Mouse (Mus musculus) retina, postnatal 1 day (tissue): ENCODE measurements at regions not wholly inside any gene's neighbourhood (a gene's known extent, or its start where the extent isn't known, plus 50 kb on each side); places are given as distances from the start of the nearest gene placed in this dataset.

Experiments
- DNase-seq: peaks from one replicate; pipeline ENCODE4 v3.0.0-alpha.2; 2012

GRCm38 (mm10) chr14:36819826-36820225 is 148.8 kb downstream of the Ccser2 start:
- peak; percentile 16 for DNase-seq

DNA sequence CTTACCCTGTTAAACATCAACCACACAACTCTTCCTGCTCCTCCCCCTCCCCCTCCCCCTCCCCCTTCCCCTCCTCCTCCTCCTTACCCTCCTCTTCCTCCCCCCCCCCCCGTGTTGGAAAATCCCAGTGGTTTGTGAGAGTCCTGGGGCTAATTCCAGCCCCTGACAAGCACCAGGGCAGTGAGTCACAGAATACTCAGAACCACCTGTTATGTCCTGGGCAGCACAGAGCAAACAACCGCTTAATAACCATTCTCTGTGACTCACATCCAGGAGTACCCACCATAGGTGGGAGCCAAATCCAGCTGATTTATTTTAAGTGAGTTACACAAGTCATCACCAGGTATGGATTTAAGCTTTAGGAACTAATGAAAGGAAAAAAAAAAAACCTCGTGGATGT is 166.2 kb downstream of the Ccser2 start:
- no peak for DNase-seq

DNA sequence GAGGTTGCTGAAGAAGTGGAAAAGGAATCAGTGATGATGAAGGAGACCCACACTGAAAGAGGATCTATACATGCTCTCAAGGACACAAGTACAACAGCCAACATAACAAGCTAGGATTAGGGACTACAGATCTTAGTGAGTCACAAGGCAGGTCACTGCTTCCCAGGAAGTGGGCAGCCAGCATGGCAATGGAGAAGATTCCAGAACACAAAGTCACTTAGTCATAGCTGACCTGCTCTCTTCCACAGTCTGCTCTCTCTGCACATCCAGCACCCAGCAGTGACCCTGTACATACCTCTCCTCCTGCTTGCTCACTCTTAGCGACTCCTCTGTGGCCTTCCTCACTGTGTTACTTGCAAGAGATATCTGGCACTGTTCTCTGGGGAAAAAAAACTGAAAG is 168.8 kb downstream of the Ccser2 start:
- no peak for DNase-seq

DNA sequence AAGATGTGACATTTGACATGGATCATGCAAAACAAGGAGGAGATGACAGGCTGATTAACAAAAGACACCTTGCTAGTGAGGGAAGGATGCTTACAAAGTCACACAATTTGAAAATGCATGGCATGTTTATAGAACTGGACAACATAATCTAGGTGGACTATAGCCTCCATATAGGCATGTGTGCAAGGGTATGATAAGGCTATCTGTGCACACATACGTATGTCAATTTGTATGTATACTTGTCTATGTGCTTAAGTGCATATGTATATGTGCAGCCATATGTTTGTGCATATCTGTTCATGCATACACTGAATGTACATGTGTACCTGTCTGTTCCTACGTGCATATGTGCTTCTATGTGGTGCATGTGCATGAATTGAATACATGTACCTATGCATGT is 186.7 kb downstream of the Ccser2 start:
- DNase-seq, result no peak

GRCm38 (mm10) chr14:36778956-36779355 is 189.6 kb downstream of the Ccser2 start:
- DNase-seq, result peak; percentile 43

DNA sequence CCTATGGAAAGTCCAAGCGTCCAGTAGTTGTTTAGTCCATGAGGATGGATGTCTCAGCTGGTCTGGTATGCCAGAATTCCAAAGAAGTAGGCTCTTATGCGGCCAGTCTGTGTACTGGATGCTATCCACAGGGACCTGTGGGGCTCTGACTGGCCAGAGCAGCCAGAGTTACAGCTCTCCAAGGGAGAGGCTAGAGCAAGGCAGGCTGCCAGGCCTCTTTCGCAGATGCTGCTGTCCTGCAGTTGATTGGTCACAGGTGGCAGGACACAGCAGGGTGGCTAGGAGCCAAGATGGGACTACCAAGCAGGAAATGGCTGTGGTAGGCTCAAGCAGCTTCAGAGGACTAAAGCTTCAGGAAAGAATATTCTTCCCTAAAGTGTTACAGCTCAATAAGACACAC is 194.2 kb downstream of the Ccser2 start:
- no peak for DNase-seq

- no peak for DNase-seq
Observed at GRCm38 (mm10) chr14:36764377-36764776, 204.2 kb downstream of the Ccser2 start.

DNA sequence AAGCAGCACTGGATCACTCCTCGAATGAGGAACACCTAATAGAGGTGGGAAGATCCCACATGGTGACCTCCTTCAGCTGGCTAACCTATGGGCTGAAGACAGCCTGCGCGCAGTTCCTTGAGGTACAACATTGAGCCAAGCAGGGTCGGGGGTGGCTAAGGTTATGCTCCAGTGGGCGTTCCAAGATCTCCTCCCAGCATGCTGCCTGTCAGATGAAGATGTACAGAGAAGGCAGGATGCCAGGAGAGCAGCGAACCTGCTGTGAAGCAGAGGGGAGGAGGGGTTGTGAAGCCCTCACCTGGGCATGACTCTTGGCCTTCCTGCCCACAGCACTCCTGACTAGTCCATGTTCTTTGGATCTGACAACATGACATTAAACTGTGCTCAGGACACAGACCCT is 212.5 kb downstream of the Ccser2 start:
- DNase-seq, result no peak

- no peak for DNase-seq
Observed at GRCm38 (mm10) chr14:36748130-36748883, 220.3 kb downstream of the Ccser2 start.

DNA sequence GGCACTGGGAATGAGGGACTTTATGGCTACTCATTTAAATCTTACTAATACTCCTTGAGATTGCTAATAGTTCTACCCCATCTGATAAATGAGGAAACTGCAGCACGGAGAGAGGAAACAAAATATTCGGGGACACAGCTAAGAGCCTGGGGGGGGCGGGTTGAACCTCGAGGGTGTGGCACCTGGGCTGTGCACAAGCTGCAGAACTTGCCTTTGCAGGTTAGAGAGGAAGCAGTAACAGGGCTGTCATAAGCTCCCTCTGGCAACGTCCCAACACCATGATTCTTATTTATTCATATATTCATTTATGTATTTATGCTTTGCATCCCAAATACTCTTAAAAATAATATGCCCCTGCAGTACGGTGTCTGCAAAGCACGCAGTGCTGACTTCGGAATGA is 237.5 kb downstream of the Ccser2 start:
- no peak for DNase-seq

- no peak for DNase-seq
Observed at GRCm38 (mm10) chr14:36726092-36726491, 242.5 kb downstream of the Ccser2 start.

- no peak for DNase-seq
Observed at GRCm38 (mm10) chr14:36715684-36716083, 252.9 kb downstream of the Ccser2 start.

- no peak for DNase-seq
Observed at GRCm38 (mm10) chr14:36696993-36697392, 271.6 kb downstream of the Ccser2 start.

DNA sequence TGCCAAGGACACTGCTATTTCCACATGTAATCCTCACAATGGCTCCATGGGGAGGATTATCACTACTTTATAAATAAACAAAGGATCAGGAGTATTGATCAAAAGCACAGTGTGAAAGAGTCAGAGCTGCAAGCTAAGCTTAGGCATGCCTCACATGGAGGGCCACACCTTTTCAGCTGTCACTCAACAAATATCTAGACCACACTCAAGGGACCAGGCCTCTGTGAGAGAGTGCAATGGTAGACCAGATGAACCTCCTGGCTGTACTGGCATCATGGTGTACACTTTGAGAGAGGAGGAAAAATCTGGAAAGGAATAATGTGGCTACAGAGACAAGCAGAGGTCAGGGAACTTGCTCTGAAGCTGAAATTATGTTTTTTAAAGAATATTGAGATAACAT is 276.6 kb downstream of the Ccser2 start:
- no peak for DNase-seq

DNA sequence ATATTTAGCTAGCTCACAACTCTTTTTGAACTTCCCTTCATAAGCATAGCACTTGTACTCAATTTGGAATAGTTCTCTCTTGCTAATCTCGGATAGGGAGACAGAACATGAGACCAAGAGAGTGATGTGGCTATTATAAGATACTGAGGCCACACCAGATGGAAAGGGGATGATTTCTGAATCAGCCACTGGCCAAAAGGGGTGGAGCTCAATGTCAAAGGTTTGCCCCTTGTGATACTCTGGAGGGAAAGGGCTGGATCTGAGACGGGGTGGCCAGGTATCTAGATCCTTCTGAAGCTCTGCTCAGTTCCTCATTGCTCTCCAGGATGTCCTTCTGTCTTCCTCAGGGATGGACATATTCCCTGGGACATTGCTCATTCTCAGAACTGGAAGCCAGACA is 277.6 kb downstream of the Ccser2 start:
- no peak for DNase-seq

DNA sequence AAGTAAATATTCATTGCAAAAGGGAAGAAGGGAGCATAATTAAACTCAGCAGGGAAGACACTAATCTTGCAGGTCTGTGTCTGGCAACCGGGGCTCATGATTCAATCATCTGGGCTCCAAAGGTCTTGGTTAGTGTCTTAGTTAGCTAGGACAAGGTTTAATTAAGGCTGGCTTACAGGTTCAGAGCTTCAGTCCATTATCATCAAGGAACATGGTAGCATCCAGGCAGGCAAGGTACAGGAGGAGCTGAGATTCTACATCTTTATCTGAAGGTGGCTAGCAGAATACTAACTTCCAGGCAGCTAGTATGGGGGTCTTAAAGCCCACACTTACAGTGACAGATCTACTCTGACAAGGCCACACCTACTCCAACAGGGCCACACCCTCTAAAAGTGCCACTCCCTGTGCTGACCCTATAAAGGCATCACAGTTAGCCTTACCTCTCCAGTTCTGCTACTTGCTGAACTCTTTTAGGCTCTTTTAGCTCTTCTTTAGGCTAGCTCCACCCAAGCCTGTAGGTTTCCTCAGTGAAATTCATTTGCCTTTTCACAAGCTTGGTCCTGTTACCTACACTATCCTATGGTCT is 309.8 kb downstream of the Ccser2 start:
- no peak for DNase-seq

DNA sequence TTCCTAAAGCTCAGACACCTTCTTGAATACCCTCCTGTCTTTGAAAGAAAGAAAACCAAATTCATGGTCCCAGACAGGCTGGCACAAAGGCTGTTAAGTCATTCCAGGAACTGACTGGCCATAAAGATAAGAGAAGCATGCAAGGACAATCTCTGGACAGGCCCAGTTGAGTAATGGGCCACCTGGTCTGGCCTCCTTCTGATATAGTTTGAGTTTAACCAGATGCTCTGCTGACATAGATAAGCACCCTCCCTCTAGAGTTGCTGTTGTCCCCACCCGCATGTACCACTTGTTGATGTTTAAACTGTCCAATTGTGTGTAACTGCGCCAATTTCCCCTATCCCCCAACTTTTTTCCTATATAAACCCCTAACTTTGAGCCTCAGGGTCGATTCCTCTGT is 310.4 kb downstream of the Ccser2 start:
- no peak for DNase-seq

DNA sequence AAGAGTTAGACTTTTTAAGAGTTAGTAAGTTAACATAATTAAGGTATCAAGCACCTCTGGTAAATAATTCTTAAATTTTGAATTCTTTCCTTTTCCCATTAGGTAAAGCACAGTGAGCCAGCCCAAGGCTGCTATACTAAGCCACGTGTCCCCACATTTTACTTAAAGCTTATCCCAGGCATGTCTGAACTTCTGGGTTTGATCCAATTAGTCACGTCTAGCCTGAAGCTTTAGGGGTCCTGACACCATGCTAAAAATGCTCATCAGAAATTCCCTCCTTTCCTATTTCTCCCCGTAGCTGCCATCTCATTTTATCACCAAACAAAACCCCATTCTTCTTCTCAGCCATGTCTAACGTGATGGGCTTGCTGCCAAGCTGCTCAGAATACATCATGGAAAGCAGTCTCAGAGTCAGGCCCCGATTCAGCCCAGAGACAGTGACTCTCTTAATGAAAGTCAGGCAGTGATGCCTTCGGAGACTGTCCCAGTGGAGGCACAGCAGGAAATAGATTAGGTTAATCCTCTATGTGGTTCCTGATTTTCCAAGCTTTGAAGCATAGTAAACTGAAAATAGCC is 315.5 kb downstream of the Ccser2 start:
- DNase-seq, result peak; percentile 75

GRCm38 (mm10) chr14:36651053-36651735 is 317.4 kb downstream of the Ccser2 start:
- no peak for DNase-seq

DNA sequence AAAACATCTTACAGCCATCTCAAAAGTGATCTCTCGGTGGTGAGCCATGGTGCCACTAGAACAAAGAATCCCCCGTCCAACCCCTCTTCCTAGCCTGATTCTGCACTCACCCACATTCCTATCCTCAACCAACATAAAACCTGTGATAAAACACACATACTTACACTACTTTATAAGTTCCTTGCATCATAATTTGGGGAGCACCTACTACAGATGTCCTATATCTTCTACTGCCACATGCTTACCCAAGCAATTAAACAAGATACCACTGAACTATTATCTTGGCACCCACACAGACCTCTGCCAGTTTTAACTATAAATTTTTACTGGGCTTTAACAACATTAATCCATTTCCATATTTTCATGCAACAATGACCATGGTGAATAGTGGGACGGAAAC is 321.9 kb downstream of the Ccser2 start:
- no peak for DNase-seq

DNA sequence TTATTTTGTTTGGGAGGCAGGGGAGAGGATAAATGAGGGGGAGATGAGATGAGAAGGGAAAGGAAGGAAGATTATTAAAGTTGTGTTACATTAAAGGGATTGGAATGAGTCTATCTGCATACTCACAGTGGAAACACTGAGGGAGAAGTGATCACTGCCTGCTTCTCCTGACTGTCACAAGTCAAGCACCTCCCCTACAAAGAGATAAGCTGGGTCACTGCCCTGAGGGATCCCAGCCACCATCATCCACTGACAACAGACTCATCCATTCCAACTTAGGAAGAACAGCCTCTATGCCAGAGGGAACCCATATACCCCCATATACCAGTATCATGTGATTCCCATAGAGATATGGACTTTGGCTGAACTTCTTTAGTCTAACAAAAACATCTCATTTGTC is 322.3 kb downstream of the Ccser2 start:
- no peak for DNase-seq

DNA sequence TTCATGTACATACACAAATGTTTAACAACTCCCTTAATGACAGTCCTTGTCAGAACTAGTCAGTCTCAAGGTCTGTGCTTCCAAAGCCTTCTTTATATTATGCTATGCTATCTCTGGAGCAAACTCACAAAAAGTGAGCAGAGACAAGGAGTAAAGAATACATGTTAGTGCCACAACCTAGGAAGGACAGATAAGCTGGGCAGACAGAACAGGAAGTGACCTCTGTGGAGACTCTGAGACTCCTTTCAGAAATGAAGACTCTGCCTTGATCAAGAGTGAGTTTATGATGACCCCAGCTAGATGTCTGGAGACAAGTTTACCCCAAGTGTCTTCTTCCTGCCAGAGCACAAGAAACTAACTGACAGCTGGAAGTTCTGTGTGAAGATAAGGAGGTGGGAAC is 343.8 kb downstream of the Ccser2 start:
- DNase-seq, result no peak

- no peak for DNase-seq
Observed at GRCm38 (mm10) chr14:36624134-36624533, 344.4 kb downstream of the Ccser2 start.

- DNase-seq, result no peak
Observed at GRCm38 (mm10) chr14:36623036-36623435, 345.5 kb downstream of the Ccser2 start.
